Mouse (Mus musculus) small intestine, adult 2 months (tissue): ENCODE measurements around the gene Ttc39d.

Source experiments
- CTCF ChIP-seq: fragments of 200-500 bp; IDR thresholded peaks from 2 replicates; pipeline ENCODE4 v1.5.1; 2012; ENCODE audit warnings: low read depth, mild to moderate bottlenecking, control low read depth, inconsistent platforms, low read length, moderate library complexity, mixed read lengths; ENCODE audit not compliant: insufficient replicate concordance, insufficient read length; ENCODE audit errors: extremely low read depth
- POLR2A ChIP-seq: fragments of 200-500 bp; IDR thresholded peaks from 2 replicates; pipeline ENCODE4 v1.6.1; 2012; ENCODE audit warnings: low read depth, mild to moderate bottlenecking, control low read depth, inconsistent platforms, low read length, moderate library complexity

DNA sequence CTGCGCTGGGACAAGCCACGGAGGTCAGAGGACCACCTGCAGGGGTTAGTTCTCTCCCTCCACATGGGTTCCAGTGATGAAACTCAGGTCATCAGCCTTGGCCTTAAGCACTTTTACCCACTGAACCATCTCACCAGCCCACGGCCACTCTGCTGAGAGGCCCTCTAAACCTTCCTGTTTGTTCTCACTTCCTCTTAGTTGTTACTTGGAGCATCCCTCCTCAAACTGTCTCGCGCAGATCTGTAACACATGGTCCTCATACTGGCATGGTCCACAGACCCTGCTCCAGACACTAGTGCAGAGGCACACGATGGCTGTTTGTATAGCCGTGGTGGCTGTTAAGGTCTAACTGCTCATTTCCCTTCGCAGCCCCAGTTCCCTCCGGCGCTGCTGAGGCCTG, 23.6 kb upstream of the Ttc39d start:
- no peak for TF ChIP-seq CTCF
- TF ChIP-seq POLR2A = no peak
